Mouse (Mus musculus) frontal cortex, adult (tissue): Measurements from ENCODE around the gene Rsbn1l.

Experiments used
- ATAC-seq: cut with Nextera tagmentation; 2 replicates; pipeline ENCODE4 v1.9.2; 2017; ENCODE audit warnings: mild to moderate bottlenecking, moderate library complexity, mixed read lengths; ENCODE audit not compliant: low TSS enrichment

Gene Rsbn1l

DNA sequence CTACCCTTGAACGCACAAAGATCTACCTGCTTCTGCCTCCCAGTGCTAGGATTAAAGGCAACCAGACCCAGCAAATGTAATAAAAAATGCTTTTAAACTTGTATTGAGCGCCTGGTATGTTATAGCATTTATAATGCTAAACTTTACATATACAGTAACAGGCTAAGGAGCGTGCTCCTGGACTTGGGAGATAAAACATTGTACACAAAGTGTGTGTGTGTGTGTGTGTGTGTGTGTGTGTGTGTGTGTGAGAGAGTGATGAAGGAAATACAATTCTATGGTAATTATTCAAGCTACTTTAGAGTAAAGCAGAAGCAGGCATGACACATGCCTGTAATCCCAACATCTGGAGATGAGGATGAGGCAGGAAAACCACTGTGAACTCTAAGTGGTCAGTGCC lies at the start of gene Rsbn1l:
TSS of gene Rsbn1l (minus strand) at position 101 of the 400 bp plus-strand sequence.
- ATAC-seq, result no peak

GRCm38 (mm10) chr5:21002723-21003122 lies 46.5 kb upstream of the Rsbn1l start:
- no peak for ATAC-seq

- no peak for ATAC-seq
Observed at GRCm38 (mm10) chr5:21001622-21002315, 45.6 kb upstream of the Rsbn1l start.

- no peak for ATAC-seq
Observed at GRCm38 (mm10) chr5:20998427-20998826, 42.2 kb upstream of the Rsbn1l start.

DNA sequence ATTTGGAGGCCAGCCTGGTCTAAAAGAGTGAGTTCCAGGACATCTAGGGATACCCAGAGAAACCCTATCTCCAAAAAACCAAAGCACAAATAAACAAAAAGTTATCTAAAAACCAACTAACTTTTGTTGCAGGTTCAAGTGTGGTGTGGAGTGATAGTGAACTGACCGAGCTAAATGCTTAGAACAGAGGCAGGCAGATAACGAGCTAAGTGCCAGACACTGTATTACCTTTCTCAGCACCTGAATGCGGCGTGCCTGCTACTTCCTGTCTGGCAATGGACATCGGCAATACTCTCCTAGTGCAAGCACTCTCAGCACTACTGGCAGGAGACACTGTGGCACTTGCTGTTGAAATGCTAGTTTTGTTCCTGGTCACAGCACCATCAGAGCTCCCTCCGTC lies 41.4 kb upstream of the Rsbn1l start:
- ATAC-seq, result no peak

DNA sequence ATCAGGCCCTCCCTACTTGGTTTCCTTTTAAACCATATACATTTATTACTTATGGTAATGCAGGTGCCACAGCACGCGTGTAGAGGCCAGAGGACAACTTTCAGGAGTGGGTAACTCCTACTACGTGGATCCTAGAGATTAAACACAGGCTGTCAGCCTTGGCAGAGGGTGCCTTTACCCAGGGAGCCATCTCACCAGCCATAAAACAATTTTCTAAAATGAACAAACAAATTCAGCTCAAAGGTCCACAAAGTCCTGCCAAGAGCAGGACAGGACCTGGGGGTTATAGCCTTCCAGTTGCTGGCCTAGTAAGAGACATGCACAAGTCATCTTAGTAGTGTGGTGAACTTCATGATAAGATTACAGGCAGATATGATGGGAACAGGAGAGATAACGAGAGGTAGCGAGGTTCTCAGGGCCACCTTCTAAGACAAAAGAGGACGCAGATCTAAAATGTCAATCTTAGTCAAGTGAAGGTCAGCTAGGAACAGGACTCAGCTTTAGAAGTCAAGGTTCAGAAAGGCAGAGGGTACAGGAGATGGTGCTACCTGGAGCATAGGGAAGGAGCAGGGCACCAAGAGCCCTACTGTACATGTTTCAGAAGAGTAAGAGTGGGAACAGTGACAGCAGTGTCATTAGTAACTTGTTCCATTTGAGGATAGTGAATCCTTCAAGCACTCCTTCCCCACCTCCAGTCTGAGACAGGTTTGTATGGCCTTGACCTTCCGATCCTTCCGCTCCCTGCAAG lies 34.0 kb upstream of the Rsbn1l start:
- ATAC-seq, result no peak

DNA sequence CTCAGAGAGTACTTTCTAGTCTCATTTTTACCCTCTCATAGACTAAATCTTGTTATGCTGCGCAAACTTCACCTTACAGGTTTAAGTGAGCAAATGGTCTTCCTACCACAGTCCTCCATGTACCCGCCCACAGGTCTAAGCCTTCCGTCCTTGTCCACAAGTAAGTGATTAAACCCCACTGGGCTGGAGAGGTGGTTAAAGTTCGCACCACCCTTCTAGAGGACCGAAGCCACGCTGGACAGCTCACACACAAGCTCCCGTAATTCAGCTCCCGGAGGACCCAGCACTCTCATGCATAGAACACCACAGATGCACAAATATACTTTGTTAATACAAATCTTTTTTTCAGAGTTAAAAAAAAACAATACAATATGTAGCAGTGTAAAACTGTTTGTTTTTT lies 30.1 kb upstream of the Rsbn1l start:
- ATAC-seq, result no peak

GRCm38 (mm10) chr5:20983505-20983904 lies 27.3 kb upstream of the Rsbn1l start:
- no peak for ATAC-seq

- ATAC-seq, result no peak
Observed at GRCm38 (mm10) chr5:20974690-20975089, 18.5 kb upstream of the Rsbn1l start.

GRCm38 (mm10) chr5:20973999-20974398 lies 17.8 kb upstream of the Rsbn1l start:
- ATAC-seq, result no peak

- no peak for ATAC-seq
Observed at GRCm38 (mm10) chr5:20973069-20973468, 16.9 kb upstream of the Rsbn1l start.

- peak; percentile 76 for ATAC-seq
Observed at GRCm38 (mm10) chr5:20968963-20969362, 12.8 kb upstream of the Rsbn1l start.

- ATAC-seq, result no peak
Observed at GRCm38 (mm10) chr5:20968493-20968892, 12.3 kb upstream of the Rsbn1l start.

- no peak for ATAC-seq
Observed at GRCm38 (mm10) chr5:20967942-20968341, 11.7 kb upstream of the Rsbn1l start.

DNA sequence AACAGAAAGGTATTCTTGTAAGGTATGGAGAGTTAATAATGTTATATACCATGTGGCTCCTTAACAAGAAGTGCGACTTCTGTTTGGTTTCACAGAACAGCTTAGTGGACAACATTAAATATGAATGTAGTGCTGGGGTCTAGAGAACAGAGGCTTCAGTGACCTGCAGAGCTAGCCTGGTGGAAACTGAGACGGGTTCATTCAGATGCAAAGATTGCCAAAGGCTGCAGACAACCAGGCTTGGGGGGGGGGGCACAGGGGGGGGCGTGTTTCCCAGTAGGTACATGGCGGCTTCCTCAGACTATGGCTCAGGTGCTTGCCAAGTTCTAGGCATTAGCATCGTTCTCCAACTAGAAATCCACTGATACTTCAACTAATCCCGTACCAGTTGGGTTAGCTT lies 8.2 kb upstream of the Rsbn1l start:
- no peak for ATAC-seq

DNA sequence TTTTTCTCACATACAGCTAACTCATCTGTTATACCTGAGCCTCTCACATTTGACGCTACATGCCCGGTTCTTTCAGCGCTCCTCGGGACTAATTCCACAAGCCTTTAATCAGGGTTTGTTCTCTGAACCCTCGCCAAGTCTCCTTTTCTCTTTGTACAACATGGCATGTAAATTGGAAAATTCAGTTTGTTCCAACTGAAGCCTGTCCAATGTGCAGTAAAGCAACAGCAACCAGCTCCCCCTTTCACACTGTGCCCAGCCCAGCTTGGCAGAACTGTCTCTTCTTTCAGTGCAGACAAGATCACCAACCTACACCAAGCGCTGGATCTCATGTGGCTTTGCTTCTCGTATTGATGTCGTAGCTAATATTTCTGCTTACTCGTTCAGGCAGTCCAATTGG lies 7.1 kb upstream of the Rsbn1l start:
- peak; percentile 64 for ATAC-seq

DNA sequence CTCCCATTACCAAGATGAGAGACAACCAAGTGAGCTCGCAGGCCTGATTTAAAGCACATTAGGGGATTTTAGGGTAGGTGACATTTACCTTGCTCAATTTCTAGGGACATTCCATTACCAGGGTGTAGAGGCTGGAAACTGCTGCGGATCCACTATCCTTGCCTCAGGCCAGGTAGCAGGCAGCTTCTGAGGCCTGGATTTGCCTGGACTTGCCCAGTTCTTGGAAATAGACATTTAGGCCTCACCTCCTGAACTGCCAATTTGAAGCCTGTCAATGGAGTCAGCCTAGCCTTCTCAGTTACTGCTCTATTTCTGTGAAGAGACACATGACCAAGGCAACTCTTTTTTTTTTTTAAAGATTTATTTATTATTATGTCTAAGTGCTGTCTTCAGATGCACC lies 4.7 kb upstream of the Rsbn1l start:
- no peak for ATAC-seq

DNA sequence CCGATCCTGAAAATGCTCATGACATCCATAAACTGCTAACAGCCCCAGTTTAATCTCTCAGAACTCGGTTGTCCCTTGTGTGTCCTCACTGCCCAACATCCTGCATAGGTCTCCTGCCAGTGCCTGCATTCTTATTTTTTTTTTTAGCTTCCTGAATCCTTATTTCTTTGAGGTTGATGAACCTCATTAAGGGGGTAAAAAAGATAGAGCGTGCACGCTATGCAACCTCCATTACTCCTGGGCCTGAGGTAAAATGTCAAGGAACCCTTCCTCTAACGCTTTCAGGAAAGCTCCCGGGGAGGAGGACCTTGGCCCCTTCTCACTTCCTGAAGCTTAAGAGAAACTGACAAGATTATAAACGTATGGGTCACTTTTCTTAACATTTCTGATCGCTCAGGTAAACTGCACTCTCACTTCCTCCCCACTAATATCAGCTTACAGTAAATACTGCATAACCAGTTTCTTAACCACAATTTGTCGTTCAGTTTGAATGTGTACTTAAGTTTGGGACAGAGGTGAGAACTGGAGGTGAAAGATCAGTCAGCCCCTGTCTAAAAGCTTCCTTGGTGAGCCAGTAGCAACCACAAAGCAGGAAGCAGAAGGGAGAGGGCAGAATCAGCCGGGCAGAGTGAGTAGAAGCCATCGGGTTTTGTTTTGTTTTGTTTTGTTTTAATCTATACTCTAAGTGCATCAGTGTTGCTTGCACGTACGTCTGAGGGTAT lies 923 bp downstream of the Rsbn1l start:
- no peak for ATAC-seq

GRCm38 (mm10) chr5:20952337-20952925 lies 3.8 kb downstream of the Rsbn1l start:
- no peak for ATAC-seq

DNA sequence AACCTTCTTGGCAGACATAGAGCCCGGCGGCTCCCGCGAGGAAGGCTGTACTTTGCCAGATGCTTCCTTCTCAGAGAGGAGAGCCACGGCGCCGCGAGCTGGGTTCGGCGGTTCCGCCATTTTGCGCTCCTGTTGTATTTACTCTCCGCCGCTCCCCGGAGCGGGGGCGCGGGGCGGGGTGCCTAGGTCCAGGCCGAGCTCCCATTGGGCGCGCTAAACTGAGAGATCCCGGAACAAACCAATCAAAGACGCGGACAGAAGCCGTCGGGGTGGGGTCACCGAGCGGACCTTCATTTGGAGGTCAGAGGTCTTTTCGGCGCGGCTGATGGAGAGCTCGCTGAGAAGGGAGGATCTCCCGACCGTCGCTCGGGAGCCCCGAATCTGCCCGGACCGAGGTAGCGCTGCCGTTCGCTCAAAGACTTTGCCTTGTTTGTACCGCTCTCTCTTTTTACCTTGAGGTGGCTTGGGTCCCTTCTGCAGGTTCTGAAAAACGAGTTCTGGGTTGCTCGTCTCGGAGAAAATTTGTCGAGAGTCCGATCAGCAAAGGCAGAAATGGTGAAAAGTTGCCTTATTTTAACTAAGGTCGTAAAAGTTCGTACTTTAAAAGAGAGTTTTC lies 4.4 kb downstream of the Rsbn1l start:
- peak; percentile 93 for ATAC-seq

GRCm38 (mm10) chr5:20950855-20951650 lies 5.1 kb downstream of the Rsbn1l start:
- peak; percentile 76 for ATAC-seq
